Mouse (Mus musculus) liver, embryonic 18 days (tissue): ENCODE results near the gene Gm11239. TPM values are rescaled to one million over a fixed set of nuclear protein-coding genes. Genes with fewer than 3 reads are reported as not detected.

ENCODE experiments used
- polyA plus RNA-seq: library from polyadenylated mRNA; depleted of rRNA; stranded (reverse); fragments of >200 nt; gene quantifications from 2 replicates; pipeline ENCODE4 v1.2.3, GENCODE M21; 2012; rRNA removed

Gene Gm11239
- not detected in 2 replicates for polyA plus RNA-seq

GRCm38 (mm10) chr4:73668054-73668453, at the start of gene Gm11239:
Gm11239 (plus strand) TSS chr4:73668354.

GRCm38 (mm10) chr4:73622684-73623083, 45.5 kb upstream of the Gm11239 start, which contains the start of gene Gm11237:
Gm11237 (plus strand) TSS chr4:73622984.

DNA sequence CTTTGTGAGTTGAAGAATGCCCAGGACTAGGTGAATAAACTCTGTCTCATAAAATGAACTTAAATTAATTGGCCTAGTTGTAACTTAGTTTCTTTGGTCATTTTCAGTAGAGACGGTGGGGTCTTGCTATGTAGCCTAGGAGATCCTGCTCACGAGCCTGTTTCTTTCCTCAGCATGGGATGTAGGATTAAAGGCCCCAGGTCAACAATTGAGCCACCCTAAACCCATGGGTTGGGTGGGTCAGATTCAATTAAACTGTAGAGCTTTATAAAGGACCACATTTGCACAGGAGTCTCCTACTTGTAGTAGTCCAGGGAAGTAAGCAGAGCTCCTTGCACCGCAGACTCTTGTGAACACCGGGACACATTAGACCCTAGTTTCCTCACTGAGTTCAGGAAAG, 30.3 kb upstream of the Gm11239 start, which contains the start of gene Gm11236:
TSS of gene Gm11236 (plus strand) at position 301 of the 400 bp plus-strand sequence.

DNA sequence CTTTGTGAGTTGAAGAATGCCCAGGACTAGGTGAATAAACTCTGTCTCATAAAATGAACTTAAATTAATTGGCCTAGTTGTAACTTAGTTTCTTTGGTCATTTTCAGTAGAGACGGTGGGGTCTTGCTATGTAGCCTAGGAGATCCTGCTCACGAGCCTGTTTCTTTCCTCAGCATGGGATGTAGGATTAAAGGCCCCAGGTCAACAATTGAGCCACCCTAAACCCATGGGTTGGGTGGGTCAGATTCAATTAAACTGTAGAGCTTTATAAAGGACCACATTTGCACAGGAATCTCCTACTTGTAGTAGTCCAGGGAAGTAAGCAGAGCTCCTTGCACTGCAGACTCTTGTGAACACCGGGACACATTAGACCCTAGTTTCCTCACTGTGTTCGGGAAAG, 15.1 kb downstream of the Gm11239 start, which contains the start of gene Gm428:
TSS of gene Gm428 (plus strand) at position 301 of the 400 bp plus-strand sequence.

Other genes with a start within 250 kb of the Gm11239 start
- gene Gm11238, start 60.5 kb upstream of the Gm11239 start, polyA plus RNA-seq, result not detected in 2 replicates
- gene Gm11237, start 45.4 kb upstream of the Gm11239 start, polyA plus RNA-seq, result not detected in 2 replicates
- gene Gm11236, start 30.2 kb upstream of the Gm11239 start, polyA plus RNA-seq, result not detected in 2 replicates
- gene Gm428, start 15.2 kb downstream of the Gm11239 start, polyA plus RNA-seq, result not detected in 2 replicates
- gene Rasef, start 122.6 kb downstream of the Gm11239 start, polyA plus RNA-seq, result 0.05 and 0.07 TPM in 2 replicates
- gene Gm11758, start 207.9 kb downstream of the Gm11239 start, polyA plus RNA-seq, result not detected in 2 replicates
- not detected in 2 replicates for gene Gm11757, start 222.8 kb downstream of the Gm11239 start, polyA plus RNA-seq
- gene Gm13871, start 237.6 kb downstream of the Gm11239 start, polyA plus RNA-seq, result not detected in 2 replicates